12 mouse cellular contexts compared by ENCODE assay signal in the genomic region with DNA sequence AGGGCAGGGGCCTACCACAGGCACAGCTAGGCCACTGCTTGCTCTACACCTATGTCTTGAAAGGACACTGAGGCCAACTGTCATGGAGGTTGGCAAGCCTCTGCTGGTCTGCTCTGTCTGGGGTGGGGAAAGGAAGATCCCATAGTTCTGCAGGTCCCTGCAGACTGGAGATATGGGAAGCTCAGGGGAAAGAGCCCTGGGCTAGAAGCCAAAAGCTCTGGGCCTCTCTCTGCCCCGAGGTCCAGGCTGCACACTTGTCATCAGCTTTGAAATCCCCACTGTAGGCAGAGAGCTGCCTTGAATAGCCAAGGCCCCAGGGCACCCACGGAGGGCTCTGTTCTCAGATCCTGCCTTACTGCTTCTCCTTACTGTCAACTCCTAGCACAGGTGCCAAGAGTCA. TPM values are rescaled to one million over a fixed set of nuclear protein-coding genes. Genes with fewer than 3 reads are reported as not detected.
"Had no signal": no experiment of that assay in that cellular context is flagged by ENCODE, and none has a peak within 500 bp of the region (broad histone marks: within the 10 kb centered on the region; RNA-seq: fewer than 3 reads in every experiment).

No protein-coding gene starts in this region.

- H3K27me3 ChIP-seq: limb, embryonic 12.5 days; liver, embryonic 13.5 days; midbrain, embryonic 13.5 days had no signal

- H3K27ac ChIP-seq: layer of hippocampus, adult 2 months; limb, embryonic 12.5 days; liver, embryonic 13.5 days; midbrain, embryonic 13.5 days had no signal

- H3K9me3 ChIP-seq: limb, embryonic 12.5 days; liver, embryonic 13.5 days; midbrain, embryonic 13.5 days had no signal

- ATAC-seq: liver, postnatal 0 days; lung, postnatal 0 days; midbrain, embryonic 13.5 days had no signal

- H3K4me3 ChIP-seq: layer of hippocampus, adult 2 months; limb, embryonic 12.5 days; liver, embryonic 13.5 days; midbrain, embryonic 13.5 days had no signal

- H3K4me1 ChIP-seq: limb, embryonic 12.5 days; liver, embryonic 13.5 days; midbrain, embryonic 13.5 days had no signal

- H3K9ac ChIP-seq: limb, embryonic 12.5 days; liver, embryonic 13.5 days; liver, postnatal 0 days; midbrain, embryonic 13.5 days had no signal

- DNase-seq: kidney, postnatal 10 days; kidney, postnatal 4 days; liver; liver, embryonic 13.5 days; liver, postnatal 0 days; right cerebral cortex, postnatal 14 days; thymus, postnatal 4 days had no signal

- H3K4me2 ChIP-seq: limb, embryonic 12.5 days; liver, embryonic 13.5 days; midbrain, embryonic 13.5 days had no signal

RNA-seq across cellular contexts. Expression of a gene that starts 20.2 kb away (rescaled TPM):
- total RNA-seq: megakaryocyte progenitor cell, adult 5-6 weeks had no signal
